Mouse (Mus musculus) left cerebral cortex, postnatal 25 days (tissue): ENCODE measurements around the gene Ttc1. TPM values are rescaled to one million over a fixed set of nuclear protein-coding genes. Genes with fewer than 3 reads are reported as not detected.

Experiments
- DNase-seq, 2 experiments: peaks; one replicate each; pipeline ENCODE4 v3.0.0; 2022; ENCODE audit warnings: low spot score in 2 of 2, mixed read lengths in 1 of 2
- intact Hi-C: fragments of 180-260 bp; cut with DNase I; formaldehyde crosslinking; loops from one replicate; pipeline ENCODE4 v1.15.1; 2025
- total RNA-seq, 2 experiments: library from RNA; stranded (reverse); gene quantifications; 2 replicates each; pipeline ENCODE4 v1.2.3; 2021

Ttc1 gene
- 10 to 100 TPM; 53.8 to 54.7 TPM for total RNA-seq

DNA sequence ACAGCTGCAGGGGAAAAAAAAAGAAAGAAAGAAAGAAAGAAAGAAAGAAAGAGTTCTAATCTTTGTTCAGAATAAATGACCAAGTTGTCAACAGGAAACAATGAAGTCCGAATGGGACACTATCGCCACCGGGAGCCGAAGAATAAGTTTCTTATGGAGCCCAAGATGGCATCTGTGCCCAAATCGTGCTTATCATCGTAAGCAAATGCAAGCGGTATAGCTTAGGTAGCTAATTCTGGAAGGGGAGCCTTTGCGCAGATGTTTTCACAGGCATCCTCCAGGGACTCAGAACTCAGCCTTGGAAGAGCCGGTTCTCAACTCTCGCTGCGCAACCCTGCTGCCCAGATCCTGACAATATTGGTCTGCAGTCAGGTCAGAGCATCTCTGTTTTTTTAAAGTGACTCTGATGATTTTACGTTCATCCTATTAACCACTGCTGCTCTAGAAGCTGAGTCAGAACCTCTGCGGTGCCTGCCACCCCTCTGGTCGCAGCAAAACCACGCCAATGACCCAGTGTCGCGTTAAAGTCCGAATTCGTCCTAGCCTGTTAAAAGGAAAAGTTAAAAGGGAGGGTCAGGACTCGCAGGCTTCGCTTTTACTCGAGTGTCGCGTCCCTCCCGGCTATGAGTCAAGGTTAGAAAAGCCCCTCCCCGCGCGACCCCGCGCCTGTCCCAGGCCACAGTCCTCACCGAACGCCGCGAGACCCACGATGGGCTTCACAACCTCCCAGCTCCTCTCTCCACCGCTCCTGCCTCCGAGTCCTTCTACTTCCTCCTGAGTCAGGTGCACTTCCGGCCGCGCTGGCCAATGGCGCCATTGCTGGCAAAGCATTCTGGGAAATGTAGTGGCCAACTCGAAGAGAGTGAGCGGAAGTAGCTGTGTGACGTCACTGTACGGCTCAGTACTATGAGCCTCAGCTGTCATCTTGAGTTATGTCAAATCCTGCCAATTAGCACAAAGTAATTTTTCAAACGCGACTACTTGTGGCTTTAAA lies at the start of gene Ttc1:
Ttc1 (minus strand) TSS at position 776 of the 994 bp plus-strand sequence.
- peak; percentile 98 to 99 for DNase-seq
- intact Hi-C loops = no loop called here

- DNase-seq = no peak
- intact Hi-C loops = no loop called here
Measured at GRCm38 (mm10) chr11:43795992-43796391, 48.2 kb upstream of the Ttc1 start.

- no peak for DNase-seq
- intact Hi-C loops = no loop called here
Measured at GRCm38 (mm10) chr11:43790446-43790845, 42.6 kb upstream of the Ttc1 start.

GRCm38 (mm10) chr11:43783772-43784171 lies 36.0 kb upstream of the Ttc1 start:
- intact Hi-C loops = loop anchor here (2.0 to 10.0 kb wide), 3 partner anchors 301 to 547 kb away; no protein-coding TSS in a partner anchor
- DNase-seq = peak; percentile 63 to 73

DNA sequence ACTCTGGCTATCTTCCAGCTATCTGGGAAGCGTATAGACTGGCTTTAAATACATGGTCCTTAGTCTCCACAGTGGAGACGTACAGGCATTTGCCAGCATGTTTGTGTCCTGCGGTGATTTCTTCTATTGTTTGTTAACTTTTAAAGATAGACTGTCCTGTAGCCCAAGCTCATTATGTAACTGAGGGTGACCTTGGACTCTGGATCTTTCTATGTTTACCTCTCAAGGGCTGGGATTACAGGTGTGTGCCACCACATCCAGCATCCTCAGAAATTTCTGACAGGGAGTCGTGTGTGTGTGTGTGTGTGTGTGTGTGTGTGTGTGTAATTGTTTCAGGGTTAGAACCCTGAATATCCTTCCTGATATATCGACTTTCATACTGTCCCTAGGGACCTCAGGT lies 35.3 kb upstream of the Ttc1 start:
- intact Hi-C loops = loop anchor here (2.0 to 10.0 kb wide), 3 partner anchors 302 to 548 kb away; no protein-coding TSS in a partner anchor
- no peak for DNase-seq

- no peak for DNase-seq
- intact Hi-C loops = no loop called here
Measured at GRCm38 (mm10) chr11:43779551-43779950, 31.7 kb upstream of the Ttc1 start.

GRCm38 (mm10) chr11:43776324-43776694 lies 28.5 kb upstream of the Ttc1 start:
- DNase-seq = no peak
- intact Hi-C loops = no loop called here

DNA sequence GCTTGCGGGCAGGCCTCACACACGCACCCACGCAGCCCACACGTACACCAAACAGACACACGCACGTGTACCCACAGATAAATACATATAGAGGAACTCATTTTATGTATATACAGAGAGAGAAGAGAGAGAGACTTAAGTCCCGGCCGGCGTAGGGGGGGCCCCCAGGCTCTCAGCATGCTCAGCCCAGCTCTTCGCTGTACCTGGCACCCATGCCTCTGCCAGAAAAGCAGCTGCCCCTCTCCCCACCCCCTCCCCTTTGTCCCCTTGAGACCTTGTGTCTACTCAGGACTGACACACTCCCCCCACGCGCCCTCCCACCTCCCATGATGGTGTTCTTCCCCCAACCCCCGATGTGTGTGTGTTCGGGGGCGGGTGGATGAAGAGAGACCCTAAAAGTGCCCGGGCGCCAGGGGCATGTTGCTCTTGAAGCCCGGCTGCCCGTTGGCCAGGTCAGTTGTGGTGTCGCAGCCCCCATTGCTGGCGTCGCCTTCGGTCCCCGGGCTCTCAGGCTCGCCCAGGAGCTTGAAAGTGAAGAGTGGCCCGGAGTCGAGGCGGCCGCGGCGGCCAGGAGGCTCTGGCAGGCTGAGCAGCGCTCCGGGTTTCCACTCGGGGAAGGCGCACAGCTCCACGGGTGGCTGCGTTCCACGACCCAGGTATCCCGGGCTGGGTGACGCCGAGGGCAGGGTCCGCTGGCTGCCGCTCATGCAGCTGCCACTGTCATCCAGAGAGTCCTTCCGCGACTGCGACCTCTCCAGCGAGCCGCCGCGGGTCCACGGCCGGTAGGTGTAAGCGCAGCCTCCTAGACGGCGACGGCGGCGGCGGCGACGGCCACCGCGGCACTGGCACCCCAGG lies 27.9 kb upstream of the Ttc1 start:
- no peak for DNase-seq
- intact Hi-C loops = no loop called here

DNA sequence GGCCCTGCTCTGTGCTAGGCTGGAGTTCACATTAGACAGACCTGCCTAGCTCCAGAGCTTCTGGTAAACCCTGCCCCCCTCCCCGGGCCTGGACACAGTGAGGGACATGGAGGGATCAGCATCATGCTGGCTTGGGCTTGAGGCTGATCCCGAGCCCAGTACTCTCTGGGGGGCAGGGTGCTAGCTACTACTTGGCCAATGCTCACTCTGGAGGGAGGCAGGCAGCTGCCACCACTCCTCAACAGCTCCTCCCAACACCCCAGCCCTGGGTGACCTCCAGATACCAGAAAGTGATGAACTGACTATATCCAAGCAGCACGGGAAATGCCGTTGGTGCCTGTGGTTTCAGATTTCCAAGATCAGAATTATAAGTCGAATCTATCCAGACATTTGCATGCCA lies 25.9 kb upstream of the Ttc1 start:
- no peak for DNase-seq
- intact Hi-C loops = no loop called here

- DNase-seq = no peak
- intact Hi-C loops = no loop called here
Measured at GRCm38 (mm10) chr11:43770110-43770509, 22.3 kb upstream of the Ttc1 start.

- no peak for DNase-seq
- intact Hi-C loops = loop anchor here (1.0 to 2.0 kb wide), 2 partner anchors 564 to 685 kb away; no protein-coding TSS in a partner anchor
Measured at GRCm38 (mm10) chr11:43767749-43768148, 19.9 kb upstream of the Ttc1 start.

GRCm38 (mm10) chr11:43766922-43767648 lies 19.3 kb upstream of the Ttc1 start:
- intact Hi-C loops = loop anchor here (2.0 kb wide), 1 partner anchor 686 kb away; no protein-coding TSS in a partner anchor
- peak; percentile 82 for DNase-seq

GRCm38 (mm10) chr11:43758436-43758835 lies 10.6 kb upstream of the Ttc1 start:
- DNase-seq = no peak
- intact Hi-C loops = no loop called here

DNA sequence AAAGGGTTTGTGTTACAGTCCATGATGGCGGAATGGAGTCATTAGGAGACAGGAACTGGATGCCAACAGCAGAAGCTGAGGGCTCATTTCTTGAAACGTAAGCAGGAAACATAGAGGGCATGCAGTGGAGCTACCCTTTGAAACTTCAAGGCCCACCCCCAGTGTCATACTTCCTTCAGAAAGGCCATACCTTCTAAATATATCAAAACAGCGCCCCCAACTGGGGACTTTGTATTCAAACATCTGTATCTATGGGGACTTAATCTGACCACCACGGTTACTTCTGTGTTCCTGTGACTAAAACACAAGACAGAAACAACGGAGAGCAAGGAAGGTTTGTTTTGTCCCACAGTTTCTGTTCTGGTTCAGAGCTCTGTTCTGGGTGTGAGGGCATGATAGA lies 7.6 kb upstream of the Ttc1 start:
- intact Hi-C loops = no loop called here
- DNase-seq = no peak

DNA sequence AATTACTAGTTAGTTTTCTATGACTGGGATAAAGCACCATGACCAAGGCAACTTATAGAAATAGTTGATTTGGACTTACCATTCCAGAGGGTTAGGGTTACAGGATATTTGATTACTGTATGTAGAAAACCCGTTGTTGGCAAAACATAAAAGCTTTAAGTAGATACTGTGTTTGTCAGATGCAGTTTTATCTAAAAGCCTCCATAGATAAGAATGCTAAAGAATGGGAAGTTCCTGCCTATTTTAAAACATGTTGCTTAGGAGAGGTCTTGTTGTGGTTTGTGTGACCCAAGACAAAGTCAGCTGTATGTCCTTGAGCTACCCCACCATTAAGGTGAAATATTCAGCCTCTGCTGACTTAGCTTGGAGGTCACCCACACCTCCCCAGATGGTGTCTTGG lies 6.8 kb upstream of the Ttc1 start:
- intact Hi-C loops = no loop called here

DNA sequence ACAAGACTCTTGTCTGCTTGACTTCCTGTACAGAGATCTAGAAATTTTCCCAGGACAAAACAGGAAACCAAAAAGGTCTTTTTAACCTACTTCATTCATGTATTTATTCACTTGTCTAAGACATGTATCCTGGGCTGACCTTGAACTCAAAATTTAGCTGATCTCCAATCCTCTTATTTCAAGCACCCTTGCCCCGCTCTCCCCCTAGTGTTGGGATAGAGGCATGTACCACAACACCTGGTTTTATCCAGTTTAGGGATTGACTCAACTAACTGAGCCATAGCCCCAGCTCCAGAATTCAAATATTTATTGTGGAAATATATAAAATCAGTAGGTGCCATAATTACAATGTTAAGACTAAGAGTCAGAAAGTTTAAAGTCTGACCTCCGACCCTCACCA lies 3.7 kb upstream of the Ttc1 start:
- DNase-seq = no peak
- intact Hi-C loops = no loop called here

More for the DNA sequence above, 6.8 kb upstream of the Ttc1 start:
- DNase-seq = no peak

DNA sequence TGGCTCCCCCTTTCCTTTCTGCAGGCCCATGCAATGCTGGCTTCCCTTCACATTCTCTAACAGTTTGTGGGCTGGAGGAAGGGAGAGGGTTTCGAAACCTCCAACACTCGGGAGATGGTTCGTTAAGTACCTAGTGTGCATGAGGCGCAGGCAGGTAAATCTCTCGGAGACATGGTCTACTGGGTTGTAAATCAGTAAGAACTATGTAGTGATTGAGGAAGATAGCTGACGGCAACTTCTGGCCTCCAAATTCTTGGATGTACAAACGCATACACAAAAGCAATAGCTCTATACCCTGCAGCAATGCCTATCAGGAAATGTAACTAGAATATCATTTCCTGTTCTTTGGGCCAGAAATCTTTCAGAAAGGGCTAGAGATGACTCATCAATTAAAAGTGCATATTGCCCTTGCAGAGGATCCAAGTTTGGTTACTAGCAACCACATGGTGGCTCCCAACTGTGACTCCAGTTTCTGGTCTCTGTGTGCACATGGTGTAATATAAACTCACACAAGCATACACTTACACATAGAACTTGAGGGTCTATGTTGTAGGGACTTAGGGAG lies 19.0 kb downstream of the Ttc1 start:
- peak in 1 of 2 experiments; percentile 35 for DNase-seq
- intact Hi-C loops = loop anchor here (5.0 kb wide), 1 partner anchor 237 kb away; no protein-coding TSS in a partner anchor

GRCm38 (mm10) chr11:43727796-43728195 lies 20.0 kb downstream of the Ttc1 start:
- DNase-seq = no peak
- intact Hi-C loops = loop anchor here (5.0 kb wide), 1 partner anchor 235 kb away; no protein-coding TSS in a partner anchor

- intact Hi-C loops = no loop called here
- no peak for DNase-seq
Measured at GRCm38 (mm10) chr11:43723411-43723810, 24.4 kb downstream of the Ttc1 start.
